Mouse (Mus musculus) splenic B cell, adult 2 months (primary cell): Measurements from ENCODE around the gene Fam49a.

ENCODE experiments used
- DNase-seq: peaks from one replicate; pipeline ENCODE4 v3.0.0-alpha.2; 2011; ENCODE audit warnings: low read depth, low spot score
- H3K27me3 ChIP-seq: 2 replicates; pipeline ENCODE4 v1.6.1; 2012; ENCODE audit warnings: mild to moderate bottlenecking, low read length, moderate library complexity, mixed read lengths; ENCODE audit not compliant: control insufficient read depth, poor library complexity, insufficient read depth, severe bottlenecking
- H3K36me3 ChIP-seq: 2 replicates; pipeline ENCODE4 v1.6.1; 2012; ENCODE audit warnings: mild to moderate bottlenecking, low read length, moderate library complexity, mixed read lengths; ENCODE audit not compliant: control insufficient read depth, poor library complexity, insufficient read depth, severe bottlenecking

The Fam49a gene

DNA sequence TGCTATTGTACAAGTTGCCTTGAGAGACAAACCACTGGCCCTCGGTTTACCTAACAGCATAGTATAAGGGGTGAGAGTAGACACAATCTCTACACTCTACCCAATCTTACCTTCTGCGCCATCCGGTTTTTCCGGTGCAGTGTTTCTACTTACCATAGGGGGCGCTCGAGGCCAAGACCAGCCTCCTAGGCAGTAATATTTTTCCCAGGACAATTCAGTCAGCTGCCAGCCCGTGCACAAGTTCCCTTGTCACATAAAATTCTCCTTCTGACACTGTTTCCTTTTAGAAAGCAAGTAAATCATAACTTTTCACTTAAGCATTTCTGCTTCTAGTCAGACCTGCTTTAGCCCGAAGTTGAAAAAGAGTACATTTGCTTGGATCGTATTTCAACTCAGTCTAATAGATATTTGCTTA is 139.1 kb downstream of the Fam49a start:
- no peaks in the 10 kb centered on the region for H3K27me3 ChIP-seq
- peak; percentile 47 for DNase-seq

GRCm38 (mm10) chr12:12401504-12401903 is 139.6 kb downstream of the Fam49a start:
- no peaks in the 10 kb centered on the region for H3K36me3 ChIP-seq
- DNase-seq = peak; percentile 9

More for the DNA sequence above, 139.1 kb downstream of the Fam49a start:
- H3K36me3 ChIP-seq = no peaks in the 10 kb centered on the region

GRCm38 (mm10) chr12:12405491-12406110 is 143.7 kb downstream of the Fam49a start:
- Histone ChIP-seq H3K27me3 (no peaks in the 10 kb centered on the region), H3K36me3 (no peaks in the 10 kb centered on the region)
- no peak for DNase-seq

More at GRCm38 (mm10) chr12:12401504-12401903, 139.6 kb downstream of the Fam49a start:
- no peaks in the 10 kb centered on the region for H3K27me3 ChIP-seq

- no peaks in the 10 kb centered on the region for H3K36me3 ChIP-seq
- H3K27me3 ChIP-seq = no peaks in the 10 kb centered on the region
- DNase-seq = no peak
Measured at GRCm38 (mm10) chr12:12409044-12409443, 147.1 kb downstream of the Fam49a start.

DNA sequence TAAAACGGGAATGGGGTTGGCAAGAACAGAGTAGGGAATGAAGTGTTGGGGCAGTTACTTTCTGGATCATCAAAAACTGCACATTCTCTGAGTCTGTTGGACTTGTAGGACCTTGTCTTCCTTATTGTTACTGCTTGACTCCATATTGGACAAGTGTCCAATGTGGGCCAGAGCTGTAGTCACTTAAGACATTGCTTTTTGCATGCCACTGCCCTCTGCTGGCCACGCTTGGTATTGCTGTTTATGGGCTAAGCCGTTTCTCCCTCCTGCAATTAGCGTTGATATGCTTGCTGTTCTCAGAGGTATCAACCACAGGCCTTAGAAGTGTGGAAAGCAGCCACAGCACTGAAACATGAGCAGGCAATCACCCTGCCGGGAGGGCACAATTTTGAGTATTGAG is 150.7 kb downstream of the Fam49a start:
- DNase-seq = peak; percentile 84
- Histone ChIP-seq H3K27me3 (no peaks in the 10 kb centered on the region; the same call in 1 of the 2 replicates), H3K36me3 (no peaks in the 10 kb centered on the region)

DNA sequence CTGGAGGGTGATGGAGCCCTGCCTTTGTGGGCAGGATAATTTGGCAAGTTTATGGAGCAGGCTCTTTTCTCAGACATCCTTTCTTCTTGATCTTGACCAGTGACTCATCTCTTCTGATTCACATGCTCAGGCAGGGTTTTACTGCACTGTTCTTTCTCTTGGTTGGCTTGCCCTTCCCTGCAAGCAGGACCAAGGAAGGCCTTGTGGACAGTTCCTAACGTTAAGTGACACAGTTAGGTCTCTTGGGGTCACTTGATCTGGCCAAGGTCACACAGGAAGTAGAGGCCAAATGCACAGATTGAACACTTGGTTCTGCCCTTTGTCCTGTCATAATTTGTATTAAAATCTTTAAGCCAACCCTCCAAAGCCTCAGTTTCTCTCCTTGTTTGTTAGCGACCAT is 158.5 kb downstream of the Fam49a start:
- Histone ChIP-seq H3K36me3 (no peaks in the 10 kb centered on the region), H3K27me3 (no peaks in the 10 kb centered on the region)
- DNase-seq = no peak

- Histone ChIP-seq H3K27me3 (no peaks in the 10 kb centered on the region), H3K36me3 (no peaks in the 10 kb centered on the region)
- peak; percentile 85 for DNase-seq
Measured at GRCm38 (mm10) chr12:12420841-12421579, 159.1 kb downstream of the Fam49a start.

GRCm38 (mm10) chr12:12421580-12421878 is 159.6 kb downstream of the Fam49a start:
- no peaks in the 10 kb centered on the region for H3K27me3 ChIP-seq
- DNase-seq = no peak
- H3K36me3 ChIP-seq = no peaks in the 10 kb centered on the region

DNA sequence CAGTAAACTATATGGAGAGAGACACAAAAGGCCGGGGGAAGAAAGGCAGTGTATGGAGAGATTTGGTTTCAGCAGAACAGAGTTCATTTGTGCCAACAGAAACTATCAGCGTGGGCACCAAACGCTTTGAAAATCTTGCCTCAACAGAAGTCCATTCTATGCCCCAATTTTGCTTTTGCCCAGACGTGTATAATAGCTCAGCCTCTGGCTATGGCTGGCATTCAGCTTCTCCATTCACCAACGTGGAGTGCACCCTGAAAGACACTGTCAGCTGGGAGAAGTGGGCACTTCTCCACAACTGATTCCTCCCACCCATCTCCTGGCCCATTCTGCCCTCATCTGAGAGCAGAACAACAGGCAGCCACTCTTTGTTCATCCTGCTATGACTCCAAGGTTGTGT is 163.2 kb downstream of the Fam49a start:
- no peaks in the 10 kb centered on the region for H3K36me3 ChIP-seq
- H3K27me3 ChIP-seq = no peaks in the 10 kb centered on the region
- no peak for DNase-seq

DNA sequence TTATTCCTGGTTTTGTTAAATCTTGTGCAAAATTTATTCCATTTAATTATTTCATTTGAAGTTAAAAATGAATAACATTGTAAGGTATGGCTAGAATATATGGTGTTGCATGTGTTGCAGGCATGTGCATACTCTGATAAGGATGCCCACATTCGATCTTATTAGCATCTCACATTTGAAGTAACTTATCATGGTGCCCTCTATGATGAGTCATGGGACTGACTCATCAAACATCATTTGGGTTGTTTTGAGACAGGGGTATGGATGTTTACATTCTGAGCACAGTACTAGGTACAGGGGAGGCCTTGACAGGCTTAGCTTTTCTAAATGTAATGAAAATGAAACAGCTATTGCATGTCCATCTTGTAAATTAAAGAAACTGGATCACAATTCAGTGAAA is 165.3 kb downstream of the Fam49a start:
- no peak for DNase-seq
- Histone ChIP-seq H3K36me3 (no peaks in the 10 kb centered on the region), H3K27me3 (no peaks in the 10 kb centered on the region)

- no peak for DNase-seq
- Histone ChIP-seq H3K27me3 (no peaks in the 10 kb centered on the region), H3K36me3 (no peaks in the 10 kb centered on the region)
Measured at GRCm38 (mm10) chr12:12428886-12429285, 166.9 kb downstream of the Fam49a start.
